Mouse (Mus musculus): ENCODE measurements at regions not wholly inside any gene's neighbourhood (a gene's known extent, or its start where the extent isn't known, plus 50 kb on each side); places are given as distances from the start of the nearest gene placed in this dataset.
A peak's percentile ranks its signal among the peaks of the same experiment; 100 is the strongest.

DNA sequence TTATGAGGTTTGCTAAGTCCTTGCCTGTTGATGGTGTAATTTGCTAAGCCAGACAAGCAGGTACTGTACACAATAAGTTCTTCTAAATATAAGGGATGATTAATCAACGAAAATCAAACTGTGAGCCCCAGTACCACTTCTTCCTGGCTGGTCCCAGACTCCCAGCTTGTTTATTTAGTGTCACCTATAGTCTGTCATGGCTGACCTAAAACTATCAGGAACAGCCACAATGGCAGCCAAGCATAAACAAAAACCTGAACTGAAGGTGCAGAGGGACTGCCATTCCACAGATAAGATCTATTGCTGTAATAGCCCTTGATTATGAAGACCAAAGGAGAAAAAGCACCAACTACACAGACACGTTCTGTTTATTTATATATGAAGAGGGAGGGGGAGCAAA lies 180.9 kb upstream of the Dph6 start:
- DNase-seq, result no peak

DNA sequence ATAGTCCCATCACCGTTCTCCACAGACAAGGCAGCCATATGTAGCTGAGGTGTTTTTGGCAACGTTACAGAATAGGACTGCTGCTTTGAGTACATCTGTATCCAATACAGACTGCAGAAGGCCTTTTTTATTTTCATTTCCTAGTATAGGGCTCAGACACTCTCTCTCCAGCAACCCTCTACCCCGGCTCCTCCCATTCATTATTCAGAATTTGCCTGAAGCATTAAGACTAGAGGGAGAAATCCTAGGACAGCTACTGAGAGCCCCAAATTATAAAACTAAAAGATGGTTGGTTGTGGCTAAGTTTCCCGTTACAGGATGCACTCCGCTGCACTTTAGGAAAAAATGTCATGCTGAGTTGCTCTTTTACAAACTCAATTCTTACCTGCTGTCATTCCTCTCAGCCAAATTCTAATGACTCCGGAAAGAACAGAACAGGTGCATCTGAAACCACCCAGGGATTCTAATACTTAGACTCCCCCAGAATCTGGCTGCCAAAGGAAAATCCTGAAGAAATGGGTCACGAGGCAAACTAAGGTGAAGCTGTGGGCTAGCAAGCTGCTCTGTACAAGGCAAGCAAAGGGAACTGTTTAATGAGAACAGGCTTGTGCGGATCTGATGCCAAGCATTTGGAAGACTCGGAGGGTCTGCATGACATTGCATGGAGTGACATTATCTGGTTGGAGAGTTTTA lies 189.1 kb upstream of the Dph6 start:
- DNase-seq, result no peak

DNA sequence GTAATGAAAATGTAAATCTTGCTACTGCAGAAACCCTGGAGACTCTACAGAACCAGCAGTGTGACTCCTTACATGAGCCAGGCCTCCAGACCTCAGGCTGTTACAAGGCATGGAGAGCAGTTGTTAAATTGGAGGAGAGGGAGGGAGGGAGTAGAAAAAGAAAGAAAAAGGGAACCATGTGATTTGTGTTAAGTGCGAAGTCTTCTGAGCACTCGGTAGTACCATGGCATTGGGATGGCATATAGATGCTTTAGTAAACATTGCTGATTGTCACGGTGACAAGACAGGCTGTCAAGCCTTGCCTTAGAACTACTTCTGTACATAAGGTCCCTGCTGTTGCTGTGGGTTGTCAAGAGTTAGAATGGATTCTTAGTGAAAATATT lies 189.6 kb upstream of the Dph6 start:
- DNase-seq, result no peak

- DNase-seq, result no peak
These were observed 193.7 kb upstream of the Dph6 start for GRCm38 (mm10) chr2:114848439-114848838.

GRCm38 (mm10) chr2:114848914-114849313 lies 194.2 kb upstream of the Dph6 start:
- DNase-seq, result no peak

DNA sequence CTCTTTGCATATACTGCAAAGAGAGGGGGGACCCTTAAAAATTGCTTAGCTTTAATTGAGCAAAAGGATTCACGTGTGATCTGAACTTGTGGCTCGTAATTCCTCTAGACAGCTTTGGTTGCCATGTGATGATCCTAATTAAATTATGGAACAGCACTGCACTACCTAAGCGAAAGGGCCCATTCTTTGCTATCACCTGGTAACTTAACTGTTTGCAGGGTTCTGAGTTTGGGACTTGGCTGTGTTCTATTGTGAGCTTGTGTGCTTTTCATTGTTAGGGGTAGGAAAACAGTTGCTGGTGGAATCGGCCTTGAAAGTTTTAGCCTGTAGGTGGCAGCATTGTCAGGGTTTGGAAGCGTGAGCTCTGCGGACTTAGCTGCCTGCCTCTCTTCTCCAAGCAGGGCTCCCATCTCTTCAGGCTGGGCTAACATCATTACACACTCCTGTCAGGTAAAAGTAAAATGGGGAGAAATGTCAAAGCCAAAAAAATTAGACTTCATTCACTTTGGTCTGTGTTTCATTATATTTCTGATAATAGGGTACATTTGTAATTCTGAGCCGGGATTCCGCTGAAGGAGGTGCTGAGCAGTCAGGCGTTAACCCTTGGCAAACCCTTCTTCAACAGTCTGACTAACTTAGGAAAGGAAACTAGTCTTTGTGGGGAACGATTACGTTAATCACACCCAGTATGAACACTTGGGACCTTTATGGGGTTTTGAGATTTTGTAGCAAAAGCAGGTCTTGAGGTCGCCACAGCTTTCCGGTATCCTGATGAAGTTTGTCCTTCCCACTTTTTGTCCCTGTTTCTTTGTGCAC lies 199.2 kb upstream of the Dph6 start:
- DNase-seq, result peak in 1 of 2 experiments; percentile 3

DNA sequence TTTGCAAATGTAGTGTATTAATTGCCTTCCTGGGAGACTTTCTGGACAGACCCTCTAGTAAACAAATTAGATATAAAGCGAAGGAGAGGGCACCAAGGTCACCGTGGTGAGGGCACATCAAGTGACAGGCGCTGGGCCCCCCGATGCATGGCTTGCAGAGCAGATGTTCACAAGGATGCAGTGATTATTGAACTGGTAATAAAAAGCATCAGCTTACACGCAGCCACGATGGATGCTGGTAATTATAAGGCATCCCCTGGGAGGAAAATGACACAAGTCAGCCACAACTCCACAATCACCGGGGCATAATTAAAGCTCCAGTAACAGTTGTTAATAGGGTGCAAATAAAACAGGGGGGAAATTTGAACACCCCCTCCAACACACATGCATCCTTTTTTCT lies 217.5 kb upstream of the Dph6 start:
- no peak for DNase-seq

GRCm38 (mm10) chr2:114873090-114873489 lies 218.3 kb upstream of the Dph6 start:
- DNase-seq, result no peak

DNA sequence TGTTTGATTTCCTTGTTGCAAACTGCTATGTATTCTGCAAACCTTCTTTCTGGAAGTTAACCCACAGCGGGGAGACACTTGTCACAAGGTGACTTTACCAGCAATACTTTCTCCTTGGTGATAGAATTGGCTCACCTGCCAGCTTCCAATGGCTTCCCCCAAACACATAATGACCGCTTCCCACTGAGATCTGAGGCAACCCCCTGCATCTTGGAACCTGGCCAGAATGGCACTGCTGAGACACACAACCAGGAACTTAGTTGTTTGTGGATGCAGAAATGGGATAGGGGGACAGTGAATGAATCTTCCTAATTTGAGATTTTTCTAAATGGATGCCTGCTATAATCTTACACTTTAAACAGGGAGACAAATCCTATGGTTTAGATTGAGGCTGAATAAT lies 224.3 kb upstream of the Dph6 start:
- DNase-seq, result no peak

GRCm38 (mm10) chr2:114879784-114880183 lies 225.0 kb upstream of the Dph6 start:
- no peak for DNase-seq

DNA sequence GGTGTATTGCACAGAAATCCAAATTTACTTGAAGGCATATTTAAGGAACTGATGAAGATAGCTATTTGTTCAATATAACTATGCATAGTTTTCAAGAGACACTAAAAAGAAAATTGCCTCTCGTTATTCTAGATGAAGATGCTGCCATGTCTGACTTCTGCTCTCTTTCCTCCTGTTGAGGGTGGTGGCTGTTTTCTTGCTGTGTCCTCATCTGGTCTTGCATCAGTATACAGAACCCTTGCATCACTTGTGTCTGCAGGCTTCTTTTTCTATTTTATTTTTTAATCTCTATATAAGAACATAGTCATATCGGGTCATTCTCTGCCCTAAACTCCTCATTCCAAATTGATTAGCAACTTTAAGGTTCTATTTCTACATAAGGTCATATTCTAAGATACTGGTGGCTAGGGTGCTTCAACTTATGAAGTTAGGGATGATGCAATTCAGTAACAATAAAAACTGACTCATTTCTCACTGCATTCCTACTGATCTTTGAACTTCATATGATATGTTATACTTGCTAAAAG lies 231.0 kb upstream of the Dph6 start:
- no peak for DNase-seq

DNA sequence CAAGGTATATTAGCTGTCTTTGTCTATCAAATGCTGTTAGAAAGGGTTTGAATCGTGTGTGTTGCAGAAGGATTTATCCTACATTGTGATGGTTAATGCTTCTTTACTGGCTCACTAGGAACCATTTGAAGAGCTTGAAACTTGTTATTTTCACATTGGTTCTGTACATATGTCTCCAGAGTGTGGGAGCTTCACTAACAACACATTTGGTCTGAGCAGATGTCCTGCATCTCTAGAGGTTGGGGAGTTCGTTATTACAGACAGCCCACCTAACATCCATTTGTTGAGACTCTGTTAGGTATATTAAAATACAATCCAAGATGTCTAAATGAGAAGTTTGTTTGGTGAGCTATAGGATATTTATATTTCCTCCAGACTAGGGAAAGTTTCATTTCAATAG lies 244.0 kb upstream of the Dph6 start:
- DNase-seq, result no peak

GRCm38 (mm10) chr2:114911845-114912500 lies 257.2 kb upstream of the Dph6 start:
- no peak for DNase-seq

GRCm38 (mm10) chr2:114915025-114915690 lies 260.4 kb upstream of the Dph6 start:
- DNase-seq, result no peak

- no peak for DNase-seq
These were observed 263.9 kb upstream of the Dph6 start for GRCm38 (mm10) chr2:114918420-114919332.

- DNase-seq, result no peak
These were observed 269.1 kb upstream of the Dph6 start for GRCm38 (mm10) chr2:114923911-114924310.

GRCm38 (mm10) chr2:114935436-114935835 lies 280.7 kb upstream of the Dph6 start:
- no peak for DNase-seq

- no peak for DNase-seq
These were observed 283.8 kb upstream of the Dph6 start for GRCm38 (mm10) chr2:114938416-114939147.

GRCm38 (mm10) chr2:114966111-114966510 lies 311.3 kb upstream of the Dph6 start:
- DNase-seq, result no peak

GRCm38 (mm10) chr2:114968651-114969050 lies 313.9 kb upstream of the Dph6 start:
- no peak for DNase-seq

- no peak for DNase-seq
These were observed 338.7 kb upstream of the Dph6 start for GRCm38 (mm10) chr2:114993419-114993818.
